Mouse (Mus musculus): ENCODE results near the gene Kirrel2. TPM values are rescaled to one million over a fixed set of nuclear protein-coding genes. Genes with fewer than 3 reads are reported as not detected.

Kirrel2 gene
- polyA plus RNA-seq, 1 experiment from 2014 or later, result 0.17 TPM

DNA sequence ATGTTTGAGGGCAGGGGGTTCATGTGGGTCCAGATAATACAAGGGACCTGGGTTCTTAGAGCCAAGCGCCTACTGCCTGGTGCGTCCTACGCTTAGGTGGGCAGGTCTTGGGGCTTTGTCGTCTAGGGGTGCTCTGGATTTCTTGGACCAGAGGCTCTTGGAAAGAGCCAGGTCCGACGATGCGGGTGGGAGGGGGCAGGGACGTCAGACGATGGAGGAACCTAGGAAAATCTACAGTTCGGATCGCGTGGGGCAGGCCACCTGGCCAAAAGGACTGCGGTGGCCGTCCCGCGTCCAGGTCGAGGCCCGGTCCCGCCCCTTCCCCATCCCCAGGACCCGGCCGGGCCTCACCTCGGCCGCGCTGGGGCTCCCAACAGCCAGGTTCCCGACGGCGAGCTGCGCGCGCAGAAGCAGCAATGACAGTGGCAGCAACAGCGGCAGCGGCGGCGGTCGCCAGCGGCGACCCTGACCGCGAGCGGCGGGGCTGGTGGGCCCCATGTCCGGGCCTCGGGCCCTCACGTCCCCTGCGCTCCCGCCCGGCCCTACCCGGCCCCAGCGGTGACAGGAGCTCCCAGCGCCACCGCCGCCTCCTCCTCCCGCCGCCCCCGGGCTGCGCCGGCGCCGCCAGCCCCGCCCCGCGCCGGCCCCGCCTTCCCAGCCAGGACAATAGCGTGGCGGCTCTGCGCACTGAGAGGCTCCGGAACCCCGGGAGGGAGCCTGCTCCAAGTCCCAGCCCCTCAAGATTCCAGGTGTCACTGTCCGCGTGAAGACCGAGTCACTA lies 12.3 kb downstream of the Kirrel2 start, which contains the start of gene Aplp1:
TSS of gene Aplp1 (minus strand) at position 565 of the 781 bp plus-strand sequence.
- H3K9me3 ChIP-seq, result no peaks in the 10 kb centered on the region
- H3K27ac ChIP-seq, result peak within 1 kb of the TSS; percentile 71
- no peak for ATAC-seq (ENCODE audit: insufficient number of reproducible peaks, insufficient read depth, low FRiP score, low TSS enrichment, low read depth)
- H3K4me2 ChIP-seq, result peak within 1 kb of the TSS; percentile 78
- peaks cover 22% of the 10 kb centered on the region for H3K36me3 ChIP-seq
- H3K27me3 ChIP-seq, result peaks cover 17% of the 10 kb centered on the region
- peak within 1 kb of the TSS; percentile 71 for H3K4me3 ChIP-seq
- H3K4me1 ChIP-seq, result peaks cover 14% of the 10 kb centered on the region
- WGBS, result 1% methylated on average over 50 of the region's 72 CpGs
- peak within 1 kb of the TSS; percentile 84 for H3K9ac ChIP-seq

DNA sequence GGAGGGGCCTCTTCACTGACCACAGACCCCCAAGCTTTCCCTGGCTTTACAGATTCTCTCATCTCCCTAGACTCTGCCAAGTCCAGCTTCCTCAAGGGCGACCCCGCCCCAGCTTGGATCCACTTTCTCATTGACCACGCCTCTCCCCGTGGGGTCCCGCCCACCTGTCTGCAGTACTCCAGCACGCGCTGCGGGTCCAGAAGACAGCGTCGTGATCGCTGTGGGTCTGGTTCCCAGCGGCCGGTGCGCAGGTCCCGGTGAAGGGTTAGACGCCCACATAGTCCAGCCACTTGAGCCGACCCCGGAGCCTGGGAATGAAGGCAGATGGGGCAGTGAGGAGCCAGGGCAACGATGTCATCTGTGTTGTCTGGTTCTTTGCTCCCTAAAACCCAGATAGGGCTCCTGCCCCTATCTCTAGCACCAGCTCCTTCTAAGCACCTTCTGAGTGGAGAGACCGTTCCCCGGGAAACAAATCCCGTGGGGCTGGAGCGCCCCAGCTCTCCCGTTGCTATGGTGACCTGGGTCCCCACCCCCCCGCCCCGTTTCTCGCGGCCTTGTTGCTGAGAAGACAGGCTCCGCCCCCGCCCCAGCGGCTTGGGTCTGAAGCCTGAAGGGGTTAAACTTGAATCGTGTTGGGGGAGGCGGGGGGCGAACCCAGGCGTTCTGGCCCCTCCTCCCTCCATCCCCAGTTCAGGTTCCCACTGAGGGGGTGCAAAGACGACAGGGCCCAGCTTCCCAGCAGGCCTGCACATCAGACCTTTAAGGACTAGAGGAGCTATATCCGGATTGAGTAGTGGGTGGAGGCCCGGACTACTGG lies 13.1 kb downstream of the Kirrel2 start:
- peaks cover 9% of the 10 kb centered on the region; the same call in 1 of the 2 replicates for H3K27me3 ChIP-seq

DNA sequence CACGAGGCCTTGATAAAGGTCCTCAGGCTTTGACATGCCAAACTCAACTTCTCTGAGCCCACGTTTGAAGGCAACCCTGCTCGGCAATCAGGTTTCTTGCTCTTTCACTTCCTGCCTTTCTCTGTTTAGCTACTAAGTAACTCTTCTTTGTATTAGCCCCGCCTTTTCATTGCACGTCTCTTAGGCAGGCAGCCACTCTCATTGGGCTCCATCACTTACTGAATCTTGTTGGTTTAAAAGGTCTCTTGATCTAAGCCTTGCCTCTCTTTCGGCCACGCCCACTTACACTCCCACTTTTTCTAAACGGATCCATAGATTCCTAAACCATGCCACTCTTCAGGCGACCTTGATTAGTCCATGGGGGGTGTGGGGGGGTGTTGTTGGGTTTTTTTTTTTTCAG lies 13.8 kb downstream of the Kirrel2 start:
- Histone ChIP-seq H3K9ac (no peak overlapping the region), H3K4me1 (peaks cover 14% of the 10 kb centered on the region), H3K4me2 (peak overlapping the region; percentile 78), H3K27ac (no peak overlapping the region), H3K4me3 (peak overlapping the region; percentile 71), H3K9me3 (no peaks in the 10 kb centered on the region), H3K36me3 (peaks cover 31% of the 10 kb centered on the region), H3K27me3 (peaks cover 9% of the 10 kb centered on the region; the same call in 1 of the 2 replicates)
- 22% methylated on average over 9 of the region's 9 CpGs for WGBS
- ATAC-seq (ENCODE audit: insufficient number of reproducible peaks, insufficient read depth, low FRiP score, low TSS enrichment, low read depth), result no peak

More for the DNA sequence above, 13.1 kb downstream of the Kirrel2 start:
- Histone ChIP-seq H3K4me1 (peaks cover 14% of the 10 kb centered on the region), H3K4me2 (peak overlapping the region; percentile 78), H3K9me3 (no peaks in the 10 kb centered on the region), H3K27ac (peak overlapping the region; percentile 71), H3K36me3 (peaks cover 30% of the 10 kb centered on the region), H3K9ac (peak overlapping the region; percentile 84), H3K4me3 (peak overlapping the region; percentile 71)
- ATAC-seq (ENCODE audit: insufficient number of reproducible peaks, insufficient read depth, low FRiP score, low TSS enrichment, low read depth), result no peak
- under 1% methylated on average over 37 of the region's 38 CpGs for WGBS

DNA sequence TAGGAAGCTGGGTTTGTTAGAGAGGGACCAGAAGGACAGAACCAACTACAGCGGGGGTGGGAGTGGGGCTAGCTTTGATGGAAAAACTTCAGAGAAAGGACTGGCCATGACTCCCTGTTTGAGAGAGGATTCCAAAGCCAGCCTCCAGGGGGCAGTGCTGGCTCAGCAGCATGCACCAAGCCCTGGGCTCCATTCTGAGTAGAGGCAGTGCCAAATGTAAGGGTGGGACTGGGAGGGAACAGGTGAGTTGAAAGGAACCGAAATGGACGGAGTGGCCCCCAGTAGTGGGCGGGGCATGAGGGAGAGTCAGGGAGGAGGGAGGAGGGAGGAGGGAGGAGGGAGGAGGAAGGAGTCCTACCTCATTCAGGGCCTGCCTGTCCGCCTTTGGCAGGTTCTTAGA lies 16.8 kb downstream of the Kirrel2 start:
- Histone ChIP-seq H3K27ac (no peak overlapping the region), H3K27me3 (peaks cover 12% of the 10 kb centered on the region), H3K36me3 (peaks cover 40% of the 10 kb centered on the region), H3K9me3 (no peaks in the 10 kb centered on the region), H3K4me2 (no peak overlapping the region), H3K4me1 (peaks cover 10% of the 10 kb centered on the region), H3K9ac (no peak overlapping the region), H3K4me3 (no peak overlapping the region)
- ATAC-seq (ENCODE audit: insufficient number of reproducible peaks, insufficient read depth, low FRiP score, low TSS enrichment, low read depth), result no peak
- 15% methylated on average over 5 of the region's 5 CpGs for WGBS

DNA sequence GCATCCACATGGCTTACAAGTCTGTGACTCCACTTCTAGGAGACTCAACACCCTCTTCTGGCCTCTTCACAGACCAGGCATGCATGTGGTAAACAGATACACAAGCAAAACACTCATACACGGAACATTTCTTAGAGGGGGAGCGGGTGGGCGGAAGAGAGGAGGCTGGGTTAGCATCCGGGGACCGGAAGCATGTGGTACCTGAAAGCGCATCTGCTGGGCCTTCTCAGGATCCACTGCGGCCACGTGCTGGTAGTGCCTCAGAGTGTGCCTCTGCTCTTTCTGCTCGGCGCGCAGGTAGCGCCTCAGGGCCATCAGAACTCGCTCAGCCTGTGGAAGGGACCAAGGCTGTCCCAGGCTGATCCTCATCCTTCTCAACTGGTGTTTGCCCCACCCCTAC lies 17.8 kb downstream of the Kirrel2 start:
- H3K4me3 ChIP-seq, result no peak overlapping the region
- no peak for ATAC-seq (ENCODE audit: insufficient number of reproducible peaks, insufficient read depth, low FRiP score, low TSS enrichment, low read depth)
- peaks cover 8% of the 10 kb centered on the region for H3K4me1 ChIP-seq
- H3K9ac ChIP-seq, result no peak overlapping the region
- H3K27me3 ChIP-seq, result peaks cover 17% of the 10 kb centered on the region
- H3K4me2 ChIP-seq, result no peak overlapping the region
- peaks cover 50% of the 10 kb centered on the region for H3K36me3 ChIP-seq
- WGBS, result 73% methylated on average over 13 of the region's 13 CpGs
- H3K27ac ChIP-seq, result no peak overlapping the region
- H3K9me3 ChIP-seq, result no peaks in the 10 kb centered on the region

DNA sequence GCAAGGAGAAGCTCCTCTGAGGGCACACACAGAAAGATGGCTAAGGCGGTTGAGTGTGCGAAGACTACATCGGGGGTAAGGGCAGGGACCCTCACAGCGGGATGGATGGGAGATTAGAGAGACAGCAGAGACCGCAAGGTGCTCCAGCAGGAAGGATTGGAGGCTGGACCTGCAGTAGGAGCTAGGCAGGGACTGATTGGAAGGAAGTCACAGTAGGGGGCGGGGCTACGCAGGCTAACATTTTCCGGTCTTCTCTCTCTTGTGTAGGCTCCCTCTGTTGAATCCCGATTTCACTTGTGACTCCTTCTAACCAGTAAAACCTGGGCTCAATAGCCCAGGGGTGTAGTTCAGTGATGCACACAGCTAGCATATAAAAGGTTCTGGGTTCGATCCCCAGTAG lies 20.6 kb downstream of the Kirrel2 start:
- 21% methylated on average over 10 of the region's 10 CpGs for WGBS
- Histone ChIP-seq H3K9ac (no peak overlapping the region), H3K4me3 (no peak overlapping the region), H3K4me2 (no peak overlapping the region), H3K27ac (no peak overlapping the region), H3K4me1 (no peaks in the 10 kb centered on the region), H3K9me3 (no peaks in the 10 kb centered on the region), H3K36me3 (peaks cover 38% of the 10 kb centered on the region), H3K27me3 (peaks cover 14% of the 10 kb centered on the region)
- no peak for ATAC-seq (ENCODE audit: insufficient number of reproducible peaks, insufficient read depth, low FRiP score, low TSS enrichment, low read depth)

DNA sequence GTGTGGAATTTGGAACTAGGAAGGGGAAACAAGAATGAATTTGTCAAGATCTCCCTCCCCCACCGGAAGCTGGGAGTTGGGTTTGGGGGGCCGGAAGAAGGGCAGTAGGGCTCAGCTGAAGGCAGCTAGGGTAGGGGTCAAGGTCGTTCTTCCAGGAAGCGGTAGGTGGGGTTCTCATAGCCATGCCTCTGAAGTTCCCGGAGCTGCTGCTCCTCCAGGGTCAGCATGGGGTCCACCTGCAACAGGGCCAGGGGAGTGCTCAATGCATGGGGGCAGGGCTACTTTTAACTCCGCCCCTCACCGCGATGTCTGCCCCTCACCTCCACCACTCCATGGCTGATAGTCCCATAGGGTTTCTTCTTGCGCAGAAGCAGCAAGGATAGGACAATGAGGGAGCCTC lies 22.3 kb downstream of the Kirrel2 start:
- peaks cover 14% of the 10 kb centered on the region for H3K27me3 ChIP-seq
- no peak overlapping the region for H3K4me3 ChIP-seq
- no peak overlapping the region for H3K4me2 ChIP-seq
- 59% methylated on average over 9 of the region's 9 CpGs for WGBS
- H3K4me1 ChIP-seq, result no peaks in the 10 kb centered on the region
- H3K36me3 ChIP-seq, result peaks cover 29% of the 10 kb centered on the region
- H3K9ac ChIP-seq, result no peak overlapping the region
- H3K9me3 ChIP-seq, result no peaks in the 10 kb centered on the region
- ATAC-seq (ENCODE audit: insufficient number of reproducible peaks, insufficient read depth, low FRiP score, low TSS enrichment, low read depth), result no peak
- H3K27ac ChIP-seq, result no peak overlapping the region

DNA sequence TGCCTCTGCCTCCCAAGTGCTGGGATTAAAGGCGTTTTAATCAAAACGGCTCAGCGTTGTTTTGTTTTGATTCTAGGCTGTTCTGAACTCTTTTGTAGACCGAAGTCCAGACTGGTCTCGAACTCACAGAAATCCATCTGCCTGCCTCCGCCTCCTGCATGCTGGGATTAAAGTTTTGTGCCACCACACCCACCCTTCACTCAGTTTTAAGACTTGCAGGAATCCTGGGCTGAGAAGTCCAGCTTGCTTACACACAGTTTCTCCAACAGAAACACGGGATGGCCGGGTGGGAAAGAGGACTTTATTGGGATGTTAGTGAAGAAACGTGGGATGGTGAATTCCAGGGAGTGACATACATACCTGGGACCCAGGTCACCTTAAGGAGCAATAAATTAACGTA lies 22.8 kb downstream of the Kirrel2 start:
- Histone ChIP-seq H3K27ac (no peak overlapping the region), H3K4me1 (no peaks in the 10 kb centered on the region), H3K9ac (no peak overlapping the region), H3K4me3 (no peak overlapping the region), H3K9me3 (no peaks in the 10 kb centered on the region), H3K4me2 (no peak overlapping the region), H3K36me3 (peaks cover 25% of the 10 kb centered on the region), H3K27me3 (peaks cover 14% of the 10 kb centered on the region)
- 70% methylated on average over 10 of the region's 10 CpGs for WGBS
- ATAC-seq (ENCODE audit: insufficient number of reproducible peaks, insufficient read depth, low FRiP score, low TSS enrichment, low read depth), result no peak

DNA sequence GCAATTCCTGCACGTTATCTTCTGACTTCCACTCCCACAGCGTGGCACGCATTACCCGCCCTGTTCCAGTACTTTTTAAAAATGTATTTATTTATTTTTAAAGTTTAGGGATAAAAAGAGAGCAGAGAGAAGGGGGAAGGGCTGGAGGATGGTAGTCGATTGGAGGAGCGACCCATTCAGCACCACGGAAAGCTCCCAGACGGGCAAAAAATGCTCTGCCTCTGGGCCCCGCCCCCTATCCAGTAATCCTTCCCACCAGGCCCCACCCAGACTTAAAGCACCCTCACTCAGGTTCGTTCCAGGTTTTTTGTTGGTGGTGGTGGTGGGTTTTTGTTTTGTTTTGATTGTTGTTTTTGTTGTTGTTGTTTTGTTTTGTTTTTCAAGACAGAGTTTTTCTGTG lies 23.3 kb downstream of the Kirrel2 start:
- no peak for ATAC-seq (ENCODE audit: insufficient number of reproducible peaks, insufficient read depth, low FRiP score, low TSS enrichment, low read depth)
- Histone ChIP-seq H3K36me3 (peaks cover 21% of the 10 kb centered on the region), H3K4me2 (no peak overlapping the region), H3K4me3 (no peak overlapping the region), H3K4me1 (no peaks in the 10 kb centered on the region), H3K27me3 (peaks cover 14% of the 10 kb centered on the region), H3K9me3 (no peaks in the 10 kb centered on the region), H3K9ac (no peak overlapping the region), H3K27ac (no peak overlapping the region)
- WGBS, result 2% methylated on average over 10 of the region's 10 CpGs

DNA sequence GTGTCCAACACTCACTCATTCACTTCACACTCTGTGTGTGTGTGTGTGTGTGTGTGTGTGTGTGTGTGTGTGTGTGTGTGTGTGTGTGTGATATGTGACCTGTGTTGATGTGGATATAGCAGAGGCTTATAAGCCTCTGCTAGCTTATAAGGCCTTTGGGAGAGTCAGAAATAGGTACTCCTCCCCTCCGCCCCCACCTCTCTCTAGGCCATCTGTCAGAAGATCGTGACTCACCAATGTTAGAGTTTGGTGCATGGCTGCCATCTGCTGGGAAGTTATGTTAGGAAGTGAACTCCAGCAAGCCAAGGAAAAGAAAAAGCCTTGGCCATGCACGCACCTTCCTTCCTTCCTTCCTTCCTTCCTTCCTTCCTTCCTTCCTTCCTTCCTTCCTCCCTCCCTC lies 25.7 kb downstream of the Kirrel2 start:
- Histone ChIP-seq H3K27me3 (peaks cover 12% of the 10 kb centered on the region), H3K9ac (no peak overlapping the region), H3K36me3 (peaks cover 32% of the 10 kb centered on the region), H3K4me2 (no peak overlapping the region), H3K4me3 (no peak overlapping the region), H3K4me1 (no peaks in the 10 kb centered on the region), H3K27ac (no peak overlapping the region), H3K9me3 (no peaks in the 10 kb centered on the region)
- no peak for ATAC-seq (ENCODE audit: insufficient number of reproducible peaks, insufficient read depth, low FRiP score, low TSS enrichment, low read depth)
- 13% methylated on average over 3 of the region's 3 CpGs for WGBS

DNA sequence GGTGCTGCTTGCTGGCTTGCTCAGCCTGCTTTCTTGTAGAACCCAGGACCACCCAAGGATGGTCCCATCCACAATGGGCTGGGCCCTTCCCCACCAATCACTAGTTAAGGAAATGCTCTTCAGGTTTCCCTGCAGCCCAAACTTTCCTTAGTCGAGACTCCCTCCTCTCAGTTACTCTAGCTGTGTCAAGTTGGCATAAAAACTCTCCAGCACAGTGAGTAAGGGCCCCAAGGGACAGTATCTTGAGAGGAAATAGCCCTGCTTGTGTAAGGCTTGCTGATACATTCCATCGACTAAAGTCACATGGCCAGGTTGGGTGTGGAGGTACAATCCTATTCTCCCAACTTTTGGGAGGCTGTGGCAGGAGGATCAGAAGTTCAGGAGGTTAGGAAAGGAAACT lies 27.3 kb downstream of the Kirrel2 start:
- no peak overlapping the region for H3K4me2 ChIP-seq
- H3K9ac ChIP-seq, result no peak overlapping the region
- H3K9me3 ChIP-seq, result no peaks in the 10 kb centered on the region
- 44% methylated on average over 2 of the region's 2 CpGs for WGBS
- no peak overlapping the region for H3K27ac ChIP-seq
- peaks cover 31% of the 10 kb centered on the region for H3K36me3 ChIP-seq
- H3K4me3 ChIP-seq, result no peak overlapping the region
- ATAC-seq (ENCODE audit: insufficient number of reproducible peaks, insufficient read depth, low FRiP score, low TSS enrichment, low read depth), result no peak
- no peaks in the 10 kb centered on the region for H3K4me1 ChIP-seq
- peaks cover 1% of the 10 kb centered on the region; the same call in 1 of the 2 replicates for H3K27me3 ChIP-seq

DNA sequence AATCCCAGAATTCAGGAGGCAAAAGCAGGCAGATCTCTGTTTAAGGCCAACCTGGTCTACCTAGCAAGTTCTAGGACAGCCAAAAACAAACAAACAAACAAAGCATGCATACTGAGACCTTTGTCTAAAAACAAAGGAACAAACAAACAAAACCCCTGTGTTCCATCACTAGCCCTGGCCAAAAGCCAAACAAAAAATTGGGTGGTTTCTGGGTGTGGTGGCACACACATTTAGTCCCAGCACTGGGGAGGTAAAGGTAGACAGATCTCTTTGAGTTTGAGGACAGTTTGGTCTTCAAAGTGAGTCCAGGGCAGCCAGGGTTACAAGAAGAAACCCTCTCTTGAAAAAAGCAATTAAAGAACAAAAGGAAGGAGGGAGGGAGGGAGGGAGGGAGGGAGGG lies 28.2 kb downstream of the Kirrel2 start:
- Histone ChIP-seq H3K27ac (no peak overlapping the region), H3K4me3 (no peak overlapping the region), H3K9ac (no peak overlapping the region), H3K9me3 (no peaks in the 10 kb centered on the region), H3K27me3 (no peaks in the 10 kb centered on the region), H3K4me2 (no peak overlapping the region), H3K36me3 (peaks cover 28% of the 10 kb centered on the region), H3K4me1 (no peaks in the 10 kb centered on the region)
- ATAC-seq (ENCODE audit: insufficient number of reproducible peaks, insufficient read depth, low FRiP score, low TSS enrichment, low read depth), result no peak

Data from embryonic facial prominence, embryonic 13.5 days (tissue).